Mouse (Mus musculus): Measurements from ENCODE around the gene Gm28897. TPM values are rescaled to one million over a fixed set of nuclear protein-coding genes. Genes with fewer than 3 reads are reported as not detected.

Gm28897 gene
- not detected for polyA plus RNA-seq (2015; fragmentation: Illumina TruSeq; extraction: RNeasy Lipid Tissue Mini Kit (QIAGEN cat#74804); ENCODE audit: low read depth, low replicate concordance)

GRCm38 (mm10) chrY:80926695-80927094, at the start of gene Gm28897:
TSS of gene Gm28897 (plus strand) at chrY:80926995.

All from brain, adult 10 weeks (tissue).